Comparison of ENCODE assay signal across 8 mouse cellular contexts in genomic region chr7:127026161-127026600, GRCm38 (mm10). TPM values are rescaled to one million over a fixed set of nuclear protein-coding genes. Genes with fewer than 3 reads are reported as not detected.
DNase-seq lines count a peak whose midpoint lies in the region; ATAC-seq and TF ChIP-seq lines count a peak whose summit lies in the region.

No protein-coding gene starts in this region.

- H3K27me3 ChIP-seq in C2C12 (ENCODE audit: control insufficient read depth, insufficient read depth, insufficient read length), result no peaks in the 10 kb centered on the region
- no peaks in the 10 kb centered on the region for H3K27me3 ChIP-seq in heart, embryonic 11.5 days (ENCODE audit: control insufficient read depth, insufficient read depth, low read length)
- no peaks in the 10 kb centered on the region for H3K27me3 ChIP-seq in kidney, embryonic 15.5 days
- no peaks in the 10 kb centered on the region for H3K27me3 ChIP-seq in lung, embryonic 16.5 days (ENCODE audit: control insufficient read depth, insufficient read depth, low read depth, low read length)

- H3ac ChIP-seq in C2C12 (ENCODE audit: control insufficient read depth, insufficient read length, low read depth), result peak overlapping the region; percentile 94

- H3K9me3 ChIP-seq in heart, embryonic 11.5 days (replicated peaks; ENCODE audit: control insufficient read depth, low read length), result no peaks in the 10 kb centered on the region
- no peaks in the 10 kb centered on the region for H3K9me3 ChIP-seq in kidney, embryonic 15.5 days (replicated peaks)
- no peaks in the 10 kb centered on the region for H3K9me3 ChIP-seq in lung, embryonic 16.5 days (ENCODE audit: control insufficient read depth, low read length)

- peak overlapping the region; percentile 61 for H3K4me3 ChIP-seq in C2C12 (ENCODE audit: insufficient read depth, poor library complexity, severe bottlenecking)
- peak overlapping the region; percentile 96 for H3K4me3 ChIP-seq in heart, embryonic 11.5 days (ENCODE audit: low read depth, low read length)
- peak overlapping the region; percentile 77 for H3K4me3 ChIP-seq in kidney, embryonic 15.5 days (replicated peaks)
- peak overlapping the region; percentile 94 for H3K4me3 ChIP-seq in lung, embryonic 16.5 days (ENCODE audit: low read length)

- H3K27ac ChIP-seq in heart, embryonic 11.5 days (ENCODE audit: low read depth, low read length), result peak overlapping the region; percentile 99
- peak overlapping the region; percentile 99 for H3K27ac ChIP-seq in kidney, embryonic 15.5 days
- H3K27ac ChIP-seq in lung, embryonic 16.5 days (ENCODE audit: low read length), result peak overlapping the region; percentile 99

- peaks cover 33% of the 10 kb centered on the region for H3K79me2 ChIP-seq in C2C12 (ENCODE audit: control insufficient read depth, insufficient read depth)

- H3K4me2 ChIP-seq in heart, embryonic 11.5 days, result peak overlapping the region; percentile 96
- H3K4me2 ChIP-seq in kidney, embryonic 15.5 days, result peak overlapping the region; percentile 92
- H3K4me2 ChIP-seq in lung, embryonic 16.5 days (ENCODE audit: low read depth, low read length), result peak overlapping the region; percentile 96

- H3K79me3 ChIP-seq in C2C12 (ENCODE audit: low read depth), result peaks cover 20% of the 10 kb centered on the region

- H3K9ac ChIP-seq in heart, embryonic 11.5 days (ENCODE audit: low read depth, low read length), result peak overlapping the region; percentile 97
- peak overlapping the region; percentile 97 for H3K9ac ChIP-seq in kidney, embryonic 15.5 days
- peak overlapping the region; percentile 99 for H3K9ac ChIP-seq in lung, embryonic 16.5 days (ENCODE audit: low read length)

- peaks cover 44% of the 10 kb centered on the region for H3K4me1 ChIP-seq in heart, embryonic 11.5 days (ENCODE audit: control insufficient read depth, insufficient read depth, low read length)
- peaks cover 52% of the 10 kb centered on the region for H3K4me1 ChIP-seq in kidney, embryonic 15.5 days
- H3K4me1 ChIP-seq in lung, embryonic 16.5 days (replicated peaks; ENCODE audit: control insufficient read depth, insufficient read depth, low read length), result peaks cover 39% of the 10 kb centered on the region

- ATAC-seq in activated CD4-positive, CD25-positive, alpha-beta regulatory T cell, adult 4 months, result peak; percentile 7
- ATAC-seq in heart, embryonic 11.5 days (replicated peaks; ENCODE audit: insufficient number of reproducible peaks, low FRiP score, low TSS enrichment), result peak; percentile 31
- peak; percentile 44 for ATAC-seq in kidney, embryonic 15.5 days (replicated peaks; ENCODE audit: low FRiP score)
- peak; percentile 29 for ATAC-seq in lung, embryonic 16.5 days (ENCODE audit: low read depth)

- peaks cover 59% of the 10 kb centered on the region for H3K36me3 ChIP-seq in C2C12 (ENCODE audit: control insufficient read depth, insufficient read depth)
- peaks cover 23% of the 10 kb centered on the region for H3K36me3 ChIP-seq in heart, embryonic 11.5 days (ENCODE audit: control insufficient read depth, insufficient read depth, low read length)
- H3K36me3 ChIP-seq in kidney, embryonic 15.5 days, result peaks cover 65% of the 10 kb centered on the region
- peaks cover 38% of the 10 kb centered on the region for H3K36me3 ChIP-seq in lung, embryonic 16.5 days (ENCODE audit: control insufficient read depth, insufficient read depth, low read length)

- peak; percentile 84 for DNase-seq in embryo, embryonic 11 days
- DNase-seq in retina, postnatal 1 day, result peak; percentile 90
- DNase-seq in yolk sac, embryonic 10.5 days (ENCODE audit: low spot score), result peak; percentile 89

- no peak for TF ChIP-seq CTCF in C2C12 (IDR thresholded peaks at IDR 0.05; ENCODE audit: control insufficient read depth, insufficient read depth, insufficient read length)

- 1% methylated on average over 32 of the region's 48 CpGs for WGBS in heart, embryonic 11.5 days (ENCODE audit: insufficient replicate concordance)
- 1% methylated on average over 14 of the region's 48 CpGs for WGBS in kidney, embryonic 15.5 days
- 0% methylated on average over 9 of the region's 48 CpGs for WGBS in lung, embryonic 16.5 days

TF ChIP-seq in C2C12, 6 proteins besides CTCF, POLR2A, EP300 and RAD21:
- TF ChIP-seq MYOD1 (IDR thresholded peaks at IDR 0.05; ENCODE audit: control insufficient read depth, insufficient read length, low read depth) (no peak), USF1 (IDR thresholded peaks at IDR 0.05; ENCODE audit: low read depth) (no peak), CEBPB (IDR thresholded peaks at IDR 0.05; ENCODE audit: low read depth) (no peak), MAX (IDR thresholded peaks at IDR 0.05) (no peak), FOSL1 (IDR thresholded peaks at IDR 0.05; ENCODE audit: insufficient read depth, low read length, poor library complexity, severe bottlenecking) (no peak), MYOG (IDR thresholded peaks at IDR 0.05; ENCODE audit: control insufficient read depth, extremely low read depth, insufficient read length) (no peak)
TF ChIP-seq in C2C12: peak in this region for 0.

RNA-seq across cellular contexts. Expression of gene Maz, which starts 0.7 kb away (rescaled TPM):
- 141 TPM for polyA plus RNA-seq in C2C12 (2012; fragmentation: generic; extraction: Trizol)
- 10 to 100 TPM; 19.0 to 19.1 TPM for polyA plus RNA-seq in activated CD4-positive, CD25-positive, alpha-beta regulatory T cell, adult 4 months (2017; shearing (Covaris generic))
- polyA plus RNA-seq in heart, embryonic 11.5 days (2014; fragmentation: Nextera tagmentation; extraction: Ambion mirVana), result 38.6 and 44.1 TPM in 2 replicates
- 64.4 and 65.8 TPM in 2 replicates for polyA plus RNA-seq in kidney, embryonic 15.5 days (2015; fragmentation: Nextera tagmentation; extraction: Ambion mirVana)
- polyA plus RNA-seq in lung, embryonic 16.5 days (2015; fragmentation: Nextera tagmentation; extraction: Ambion mirVana), result 38.6 and 46.1 TPM in 2 replicates

RNA-seq across cellular contexts. Expression of gene Prrt2, which starts 5.2 kb away (rescaled TPM):
- 0.02 TPM for polyA plus RNA-seq in C2C12 (2012; fragmentation: generic; extraction: Trizol)
- polyA plus RNA-seq in activated CD4-positive, CD25-positive, alpha-beta regulatory T cell, adult 4 months (2017; shearing (Covaris generic)), result 1 to 10 TPM in 1 of 2 experiments, not detected in 1; 2.1 TPM
- 4.5 and 5.0 TPM in 2 replicates for polyA plus RNA-seq in heart, embryonic 11.5 days (2014; fragmentation: Nextera tagmentation; extraction: Ambion mirVana)
- polyA plus RNA-seq in kidney, embryonic 15.5 days (2015; fragmentation: Nextera tagmentation; extraction: Ambion mirVana), result 5.4 and 7.2 TPM in 2 replicates
- 4.5 TPM in 2 replicates for polyA plus RNA-seq in lung, embryonic 16.5 days (2015; fragmentation: Nextera tagmentation; extraction: Ambion mirVana)

RNA-seq across cellular contexts. Expression of gene Gm42742, which starts 5.3 kb away (rescaled TPM):
- 39.7 TPM for polyA plus RNA-seq in C2C12 (2012; fragmentation: generic; extraction: Trizol)
- polyA plus RNA-seq in activated CD4-positive, CD25-positive, alpha-beta regulatory T cell, adult 4 months (2017; shearing (Covaris generic)), result 10 to 100 TPM; 26.4 to 31.8 TPM
- polyA plus RNA-seq in heart, embryonic 11.5 days (2014; fragmentation: Nextera tagmentation; extraction: Ambion mirVana), result 36.6 and 40.9 TPM in 2 replicates
- polyA plus RNA-seq in kidney, embryonic 15.5 days (2015; fragmentation: Nextera tagmentation; extraction: Ambion mirVana), result 52.6 and 61.2 TPM in 2 replicates
- polyA plus RNA-seq in lung, embryonic 16.5 days (2015; fragmentation: Nextera tagmentation; extraction: Ambion mirVana), result 39.1 and 63.1 TPM in 2 replicates

RNA-seq across cellular contexts. Expression of gene Pagr1a, which starts 9.0 kb away (rescaled TPM):
- polyA plus RNA-seq in C2C12 (2012; fragmentation: generic; extraction: Trizol), result 22.3 TPM
- polyA plus RNA-seq in activated CD4-positive, CD25-positive, alpha-beta regulatory T cell, adult 4 months (2017; shearing (Covaris generic)), result 10 to 100 TPM; 39.6 to 56.7 TPM
- 50.9 and 53.2 TPM in 2 replicates for polyA plus RNA-seq in heart, embryonic 11.5 days (2014; fragmentation: Nextera tagmentation; extraction: Ambion mirVana)
- 44.8 and 59.5 TPM in 2 replicates for polyA plus RNA-seq in kidney, embryonic 15.5 days (2015; fragmentation: Nextera tagmentation; extraction: Ambion mirVana)
- 45.9 and 67.2 TPM in 2 replicates for polyA plus RNA-seq in lung, embryonic 16.5 days (2015; fragmentation: Nextera tagmentation; extraction: Ambion mirVana)

RNA-seq across cellular contexts. Expression of gene Pagr1b, which starts 9.9 kb away (rescaled TPM):
- 1.2 TPM for polyA plus RNA-seq in C2C12 (2012; fragmentation: generic; extraction: Trizol)
- polyA plus RNA-seq in activated CD4-positive, CD25-positive, alpha-beta regulatory T cell, adult 4 months (2017; shearing (Covaris generic)), result not detected
- not detected in 2 replicates for polyA plus RNA-seq in heart, embryonic 11.5 days (2014; fragmentation: Nextera tagmentation; extraction: Ambion mirVana)
- 0.45 TPM in 1 of 2 replicates, not detected in the other for polyA plus RNA-seq in kidney, embryonic 15.5 days (2015; fragmentation: Nextera tagmentation; extraction: Ambion mirVana)
- 0.62 and 0.93 TPM in 2 replicates for polyA plus RNA-seq in lung, embryonic 16.5 days (2015; fragmentation: Nextera tagmentation; extraction: Ambion mirVana)

Comparison
In these comparisons a context has a peak if more than half of its experiments do, and no peak if none do; other contexts are left out.
1. Peak in every context shown above with its lines: DNase-seq, ATAC-seq, H3K4me3 ChIP-seq and H3K27ac ChIP-seq.